Mouse (Mus musculus): ENCODE data around the gene Rock2.

- TF ChIP-seq CTCF (IDR thresholded peaks at IDR 0.05; ENCODE audit: low read depth, low read length) (no peak), POLR2A (IDR thresholded peaks at IDR 0.05; ENCODE audit: extremely low read depth, insufficient read depth, low read length) (no peak)
Observed at GRCm38 (mm10) chr12:17033464-17033841, 138.8 kb downstream of the Rock2 start.

All from liver, adult 2 months (tissue).